Mouse (Mus musculus): ENCODE results near the gene Kitl.

DNA sequence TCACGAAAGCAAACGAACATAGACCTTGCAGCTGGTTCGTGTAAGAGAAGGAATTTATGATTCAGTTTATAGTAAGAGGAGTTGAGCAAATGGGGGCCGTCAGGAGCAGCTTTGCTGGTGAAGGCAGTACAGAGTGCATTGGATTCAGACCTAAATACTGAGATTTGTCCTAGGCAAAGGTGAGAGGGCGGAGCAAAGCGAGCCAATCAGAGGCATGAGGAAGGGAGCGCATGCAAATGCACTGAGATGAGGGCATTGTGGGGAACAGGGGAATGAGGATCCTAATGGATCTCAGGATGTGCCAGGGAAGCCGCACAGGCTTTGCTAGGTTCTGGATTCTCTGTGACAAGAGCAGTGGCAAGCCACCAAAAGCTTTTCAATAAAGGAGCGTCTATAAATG is 5.1 kb upstream of the Kitl start:
- no peak for TF ChIP-seq POLR2A (IDR thresholded peaks at IDR 0.05; ENCODE audit: low read depth, low read length)
- TF ChIP-seq CTCF (IDR thresholded peaks at IDR 0.05; ENCODE audit: extremely low read depth, insufficient read depth, insufficient read length, insufficient replicate concordance), result no peak
